Mouse (Mus musculus): ENCODE measurements at regions not wholly inside any gene's neighbourhood (a gene's known extent, or its start where the extent isn't known, plus 50 kb on each side); places are given as distances from the start of the nearest gene placed in this dataset.

GRCm38 (mm10) chr9:6608428-6609283 lies 339.0 kb upstream of the Ddi1 start:
- no peak for DNase-seq (ENCODE audit: low read depth, low spot score)
